Mouse (Mus musculus) heart, embryonic 16.5 days (tissue): ENCODE results near the gene Anks1b. TPM values are rescaled to one million over a fixed set of nuclear protein-coding genes. Genes with fewer than 3 reads are reported as not detected.

Experiments
- ATAC-seq: fragments of 200-750 bp; cut with Nextera tagmentation; replicated peaks from 2 replicates; pipeline ENCODE4 v1.8.0; 2017; ENCODE audit warnings: moderate number of reproducible peaks; ENCODE audit not compliant: insufficient read depth, low FRiP score; ENCODE audit errors: extremely low read depth
- H3K27ac ChIP-seq: fragments of 300-500 bp; sonication (generic); 2 replicates; pipeline ENCODE4 v1.5.1; 2014; ENCODE audit warnings: mild to moderate bottlenecking, low read length, control low read depth, moderate library complexity
- H3K27me3 ChIP-seq: fragments of 300-500 bp; sonication (generic); 2 replicates; pipeline ENCODE4 v1.6.1; 2014; ENCODE audit warnings: low read length, mixed read lengths; ENCODE audit not compliant: control insufficient read depth, insufficient read depth
- H3K36me3 ChIP-seq: fragments of 300-500 bp; sonication (generic); 2 replicates; pipeline ENCODE4 v1.6.1; 2014; ENCODE audit not compliant: control insufficient read depth, insufficient read depth
- H3K4me1 ChIP-seq: fragments of 300-500 bp; sonication (generic); 2 replicates; pipeline ENCODE4 v1.6.1; 2014; ENCODE audit warnings: low read length, mixed read lengths; ENCODE audit not compliant: control insufficient read depth, insufficient read depth
- H3K4me2 ChIP-seq: fragments of 300-500 bp; sonication (generic); 2 replicates; pipeline ENCODE4 v1.6.1; 2014; ENCODE audit warnings: low read depth, mild to moderate bottlenecking, control low read depth, low read length
- H3K4me3 ChIP-seq: fragments of 300-500 bp; sonication (generic); 2 replicates; pipeline ENCODE4 v1.5.1; 2014; ENCODE audit warnings: mild to moderate bottlenecking, control low read depth, low read length
- H3K9ac ChIP-seq: fragments of 300-500 bp; sonication (generic); 2 replicates; pipeline ENCODE4 v1.6.1; 2014; ENCODE audit warnings: low read length, control low read depth
- H3K9me3 ChIP-seq: fragments of 300-500 bp; sonication (generic); replicated peaks from 2 replicates; pipeline ENCODE4 v1.6.1; 2016; ENCODE audit warnings: low read length; ENCODE audit not compliant: control insufficient read depth
- WGBS: fragments of 180-500 bp; shearing (Covaris S2); extraction: QIAGEN DNeasy Blood & Tissue Kit; methylation state at CpG from one replicate; pipeline ENCODE4 v1.1.7; 2014; 5-methylcytosine and 5-hydroxymethylcytosine counted together
- polyA plus RNA-seq: library from polyadenylated mRNA; unstranded; fragments of >200 nt; fragmentation: Nextera tagmentation; extraction: Ambion mirVana; gene quantifications from 2 replicates; pipeline ENCODE4 v1.2.1, GENCODE M21; 2015

Anks1b gene
- polyA plus RNA-seq, 1 experiment from 2014 or later, result 0.13 TPM

DNA sequence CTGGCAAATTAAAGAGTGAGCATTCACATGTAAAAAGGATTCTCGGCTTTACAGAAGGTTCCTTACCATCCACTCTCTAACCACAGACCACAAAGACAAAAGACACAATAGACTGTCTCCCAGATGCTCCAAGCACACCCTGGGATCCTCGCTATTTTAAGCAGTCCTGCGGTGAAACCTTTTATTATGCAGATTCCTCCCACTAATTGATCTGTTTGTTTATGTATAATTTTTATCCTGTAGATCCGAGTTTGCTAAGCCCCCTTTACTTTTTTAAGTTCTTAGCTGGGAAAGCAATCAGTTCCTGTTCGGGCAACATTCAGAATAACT, 836.3 kb downstream of the Anks1b start:
- WGBS, result 33% methylated on average over 5 of the region's 5 CpGs
- Histone ChIP-seq H3K4me1 (no peaks in the 10 kb centered on the region), H3K36me3 (no peaks in the 10 kb centered on the region), H3K27me3 (no peaks in the 10 kb centered on the region), H3K4me3 (no peak overlapping the region), H3K4me2 (no peak overlapping the region), H3K9ac (no peak overlapping the region), H3K27ac (no peak overlapping the region), H3K9me3 (no peaks in the 10 kb centered on the region)
- no peak for ATAC-seq

DNA sequence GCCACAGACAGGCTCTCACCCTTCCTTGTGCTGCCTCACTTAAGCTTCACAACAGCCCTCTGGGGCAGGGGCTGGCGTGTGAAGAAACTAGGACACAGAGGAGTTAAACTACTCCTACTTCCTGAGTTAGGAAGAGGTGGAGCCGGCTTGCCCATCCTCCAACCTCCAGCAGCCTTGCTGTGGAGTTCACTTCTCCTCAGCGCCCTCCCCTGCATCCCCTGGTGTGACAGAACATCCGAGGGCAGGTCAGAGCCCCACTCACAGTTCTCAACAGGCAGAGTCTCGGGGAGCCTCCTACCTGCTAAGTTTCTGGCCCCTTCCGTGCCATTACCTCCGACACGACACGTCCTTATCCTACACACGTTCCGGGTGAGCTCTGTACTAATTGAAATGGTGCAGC, 844.7 kb downstream of the Anks1b start:
- Histone ChIP-seq H3K36me3 (no peaks in the 10 kb centered on the region), H3K9me3 (no peaks in the 10 kb centered on the region), H3K4me3 (no peak overlapping the region), H3K4me2 (no peak overlapping the region), H3K27ac (no peak overlapping the region), H3K27me3 (no peaks in the 10 kb centered on the region), H3K9ac (no peak overlapping the region), H3K4me1 (no peaks in the 10 kb centered on the region; the same call in 1 of the 2 replicates)
- 47% methylated on average over 11 of the region's 11 CpGs for WGBS
- ATAC-seq, result no peak

DNA sequence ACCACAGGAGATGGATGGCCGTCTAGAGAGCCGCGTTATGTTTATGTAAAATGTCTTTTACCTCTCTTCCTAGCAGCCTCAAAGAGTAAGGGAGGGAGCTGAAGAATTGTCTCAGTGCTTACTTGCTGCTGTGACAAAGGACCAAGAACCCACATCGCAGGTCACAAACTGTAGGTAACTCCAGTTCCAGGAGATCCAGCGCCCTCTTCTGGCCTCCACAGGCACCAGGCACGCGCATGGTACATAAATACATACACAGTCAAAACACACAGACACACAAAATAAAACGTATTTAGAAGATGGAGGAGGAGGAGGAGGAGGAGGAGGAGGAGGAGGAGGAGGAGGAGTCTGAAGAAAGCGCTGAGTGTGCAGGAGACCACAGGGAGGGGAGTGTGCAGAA, 845.4 kb downstream of the Anks1b start:
- H3K36me3 ChIP-seq, result no peaks in the 10 kb centered on the region
- no peak overlapping the region for H3K9ac ChIP-seq
- H3K27ac ChIP-seq, result no peak overlapping the region
- no peak for ATAC-seq
- H3K4me1 ChIP-seq, result peaks cover under 1% of the 10 kb centered on the region; the same call in 1 of the 2 replicates
- H3K9me3 ChIP-seq, result no peaks in the 10 kb centered on the region
- H3K27me3 ChIP-seq, result no peaks in the 10 kb centered on the region
- H3K4me2 ChIP-seq, result no peak overlapping the region
- H3K4me3 ChIP-seq, result no peak overlapping the region
- 92% methylated on average over 9 of the region's 9 CpGs for WGBS

DNA sequence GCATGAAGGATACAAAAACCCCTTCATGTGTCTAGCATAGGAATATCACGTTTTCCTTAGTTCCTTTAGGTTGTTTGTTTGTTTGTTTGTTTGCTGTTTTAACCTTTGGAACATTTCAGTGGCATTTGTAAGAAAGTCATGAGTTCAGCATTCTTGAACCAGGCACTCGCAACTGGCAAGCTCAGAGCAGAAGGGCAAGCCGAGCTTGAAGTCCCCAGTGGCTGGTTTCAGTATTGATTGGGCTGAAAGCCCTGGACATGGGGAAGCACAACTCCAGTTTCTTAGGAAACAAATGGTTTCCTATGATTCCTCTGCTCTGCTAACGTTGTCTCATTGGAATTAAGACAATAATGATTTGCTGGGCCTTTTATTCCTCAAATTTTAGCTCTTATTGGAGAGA, 846.7 kb downstream of the Anks1b start:
- ATAC-seq, result no peak
- no peaks in the 10 kb centered on the region for H3K27me3 ChIP-seq
- no peak overlapping the region for H3K9ac ChIP-seq
- H3K9me3 ChIP-seq, result no peaks in the 10 kb centered on the region
- H3K4me1 ChIP-seq, result peaks cover 3% of the 10 kb centered on the region; the same call in 1 of the 2 replicates
- WGBS, result 46% methylated on average over 4 of the region's 4 CpGs
- no peak overlapping the region for H3K4me2 ChIP-seq
- H3K4me3 ChIP-seq, result no peak overlapping the region
- no peak overlapping the region for H3K27ac ChIP-seq
- H3K36me3 ChIP-seq, result no peaks in the 10 kb centered on the region

DNA sequence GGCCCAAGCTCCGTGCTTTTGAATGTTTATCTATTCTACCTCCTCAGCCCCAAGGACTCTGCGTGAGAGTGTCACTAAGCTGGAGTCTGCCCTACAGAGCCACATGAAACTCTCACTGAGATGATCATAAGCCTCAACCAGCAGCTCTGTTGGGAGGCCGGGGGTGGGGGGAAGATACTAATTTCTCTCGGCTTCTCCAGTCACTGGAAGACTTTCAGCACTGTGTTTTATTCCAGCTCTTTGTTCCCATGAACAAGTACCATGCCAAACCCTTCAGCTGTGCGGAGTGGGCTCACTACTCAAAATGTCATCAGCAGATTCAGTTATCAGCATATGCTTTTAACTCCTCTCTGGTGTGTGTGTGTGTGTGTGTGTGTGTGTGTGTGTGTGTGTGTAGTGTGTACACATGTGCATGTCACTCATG, 849.8 kb downstream of the Anks1b start:
- H3K4me3 ChIP-seq, result no peak overlapping the region
- H3K27me3 ChIP-seq, result peaks cover 5% of the 10 kb centered on the region
- WGBS, result 41% methylated on average over 5 of the region's 5 CpGs
- H3K4me1 ChIP-seq, result peaks cover 3% of the 10 kb centered on the region; the same call in 1 of the 2 replicates
- no peak overlapping the region for H3K9ac ChIP-seq
- no peaks in the 10 kb centered on the region for H3K9me3 ChIP-seq
- no peaks in the 10 kb centered on the region for H3K36me3 ChIP-seq
- no peak overlapping the region for H3K27ac ChIP-seq
- peak; percentile 41; the same call in 1 of the 2 replicates for ATAC-seq
- H3K4me2 ChIP-seq, result no peak overlapping the region

DNA sequence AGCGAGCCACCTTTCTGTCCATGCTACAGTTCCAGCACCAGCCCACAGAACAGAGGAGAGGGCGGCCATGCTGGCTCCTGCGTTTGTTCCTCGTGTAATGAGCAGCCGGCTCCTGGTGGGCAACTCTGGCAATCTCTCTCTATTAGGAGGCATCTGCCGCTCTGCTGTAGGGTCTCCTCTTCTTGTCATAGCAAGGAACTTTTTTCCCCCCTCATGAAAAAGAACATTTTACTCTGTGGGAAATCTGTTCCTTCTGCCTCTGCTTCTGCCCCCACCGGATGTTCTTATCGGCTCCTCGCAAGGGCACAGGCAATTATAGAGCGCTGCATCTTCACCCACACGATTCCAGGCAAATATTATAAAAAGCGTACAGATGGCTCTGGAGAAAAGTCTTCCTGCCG, 850.6 kb downstream of the Anks1b start:
- H3K9ac ChIP-seq, result no peak overlapping the region
- no peak overlapping the region for H3K27ac ChIP-seq
- H3K4me1 ChIP-seq, result peaks cover 3% of the 10 kb centered on the region; the same call in 1 of the 2 replicates
- H3K27me3 ChIP-seq, result peaks cover 5% of the 10 kb centered on the region
- WGBS, result 83% methylated on average over 13 of the region's 13 CpGs
- H3K9me3 ChIP-seq, result no peaks in the 10 kb centered on the region
- no peak overlapping the region for H3K4me3 ChIP-seq
- H3K36me3 ChIP-seq, result no peaks in the 10 kb centered on the region
- no peak overlapping the region for H3K4me2 ChIP-seq
- no peak for ATAC-seq

DNA sequence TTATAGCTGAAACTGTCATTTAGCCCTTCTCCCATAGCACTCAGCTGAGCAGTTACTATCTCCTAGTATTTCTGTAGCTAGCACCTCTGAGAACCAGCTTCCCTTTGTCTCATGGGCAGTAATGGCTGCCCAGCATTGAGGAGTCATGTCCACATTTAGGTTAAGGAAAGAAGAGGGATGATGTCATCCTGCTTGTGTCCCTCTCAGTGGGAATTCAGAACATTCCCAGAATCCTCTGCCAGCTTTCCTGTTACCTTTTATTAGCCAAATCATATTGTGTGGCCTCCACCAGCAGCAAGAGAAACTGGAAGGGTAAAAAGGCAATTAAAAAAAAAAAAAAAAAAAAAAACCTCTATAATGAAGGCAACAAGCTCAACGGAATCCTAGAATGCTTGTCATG, 851.6 kb downstream of the Anks1b start:
- Histone ChIP-seq H3K4me1 (peaks cover 3% of the 10 kb centered on the region; the same call in 1 of the 2 replicates), H3K9ac (no peak overlapping the region), H3K27ac (no peak overlapping the region), H3K9me3 (no peaks in the 10 kb centered on the region), H3K4me2 (no peak overlapping the region), H3K36me3 (no peaks in the 10 kb centered on the region), H3K27me3 (peaks cover 5% of the 10 kb centered on the region), H3K4me3 (no peak overlapping the region)
- no peak for ATAC-seq
- WGBS, result 74% methylated on average over 1 of the region's 1 CpGs

DNA sequence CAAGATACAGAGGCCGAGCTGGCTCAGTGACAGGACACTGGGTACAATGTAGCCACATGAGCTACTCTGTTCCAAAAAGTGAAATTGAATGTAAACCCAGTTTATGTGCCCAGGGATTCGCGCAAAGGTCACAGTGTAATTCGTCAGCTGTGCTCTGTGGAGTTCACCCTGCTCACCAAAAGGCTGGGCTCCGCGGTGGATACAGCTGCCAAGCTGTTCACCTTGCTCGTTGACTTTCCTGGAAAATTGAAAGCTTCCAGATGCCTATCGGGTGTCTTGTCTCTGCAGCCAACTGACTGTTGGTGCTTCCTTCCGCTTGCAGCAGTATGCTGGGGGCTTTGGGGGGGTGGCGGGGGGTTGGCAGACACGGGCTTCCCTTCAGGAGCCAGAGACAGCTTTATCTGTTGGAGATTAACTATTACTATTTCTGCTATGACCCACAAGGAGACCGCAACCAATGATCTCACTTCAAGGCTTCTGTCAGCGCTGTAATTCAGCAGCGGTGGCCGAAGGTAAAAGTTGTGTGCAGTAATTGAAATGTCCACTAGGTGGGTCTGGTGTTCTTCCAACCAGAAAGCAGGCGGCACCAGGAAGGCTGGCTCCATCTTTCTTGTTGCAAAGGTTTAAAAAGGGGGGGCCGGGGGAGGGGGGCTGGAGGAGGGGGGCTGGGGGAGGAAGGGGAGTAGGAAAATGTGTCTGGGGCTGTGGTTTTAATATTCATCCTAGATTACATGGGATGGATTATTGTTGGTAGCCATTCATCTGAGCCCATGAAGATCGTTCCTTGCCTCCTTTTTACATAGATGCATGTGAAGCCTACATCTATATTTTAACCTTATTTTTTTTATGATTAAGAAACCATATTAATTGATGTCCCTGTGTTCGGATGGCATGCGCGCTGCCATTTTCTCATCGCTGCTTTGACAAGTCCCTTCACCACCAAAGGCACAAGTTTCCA, 855.4 kb downstream of the Anks1b start:
- Histone ChIP-seq H3K9ac (peak overlapping the region; percentile 35; the same call in 1 of the 2 replicates), H3K27ac (no peak overlapping the region), H3K9me3 (no peaks in the 10 kb centered on the region), H3K4me3 (peak overlapping the region; percentile 44), H3K36me3 (no peaks in the 10 kb centered on the region), H3K4me1 (peaks cover 2% of the 10 kb centered on the region; the same call in 1 of the 2 replicates), H3K4me2 (peak overlapping the region; percentile 71), H3K27me3 (peaks cover 5% of the 10 kb centered on the region)
- WGBS, result 27% methylated on average over 22 of the region's 22 CpGs
- ATAC-seq, result peak; percentile 43; the same call in 1 of the 2 replicates

DNA sequence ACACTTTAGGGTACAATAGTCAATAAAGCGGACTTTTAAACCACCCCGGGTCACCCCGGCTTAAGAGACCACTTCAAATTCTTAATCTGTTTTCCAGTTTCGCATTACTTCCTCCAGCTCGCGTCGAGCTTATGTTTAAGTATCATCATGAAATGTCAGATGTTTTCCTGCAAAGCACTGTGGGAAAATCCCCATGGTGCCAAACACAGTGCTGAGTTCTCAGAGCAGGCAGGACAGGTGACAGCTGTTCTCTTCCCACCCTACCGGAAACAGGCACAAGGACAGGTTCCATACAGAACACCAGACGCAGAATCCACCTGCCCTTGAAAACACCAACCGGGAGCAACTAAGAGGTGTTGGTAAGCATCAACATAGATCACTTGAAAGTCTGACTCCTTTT, 856.2 kb downstream of the Anks1b start:
- ATAC-seq, result no peak

More for the DNA sequence above, 856.2 kb downstream of the Anks1b start:
- H3K9ac ChIP-seq, result no peak overlapping the region
- H3K27ac ChIP-seq, result no peak overlapping the region
- 48% methylated on average over 10 of the region's 10 CpGs for WGBS
- no peaks in the 10 kb centered on the region for H3K36me3 ChIP-seq
- H3K4me1 ChIP-seq, result no peaks in the 10 kb centered on the region
- peaks cover 5% of the 10 kb centered on the region for H3K27me3 ChIP-seq
- H3K4me3 ChIP-seq, result no peak overlapping the region
- H3K9me3 ChIP-seq, result no peaks in the 10 kb centered on the region
- H3K4me2 ChIP-seq, result no peak overlapping the region
